Mouse (Mus musculus): ENCODE data around the gene Slc4a5.

- TF ChIP-seq CTCF (IDR thresholded peaks at IDR 0.05; ENCODE audit: control insufficient read depth, insufficient read depth, low read length), result no peak
- no peak for TF ChIP-seq POLR2A (IDR thresholded peaks at IDR 0.05; ENCODE audit: borderline replicate concordance, control insufficient read depth, low read depth, low read length)
Observed at GRCm38 (mm10) chr6:83233306-83233705, 13.7 kb downstream of the Slc4a5 start.

All from bone marrow, adult 2 months (tissue).